Mouse (Mus musculus) Patski (cell line): Measurements from ENCODE around the gene Sec24c. TPM values are rescaled to one million over a fixed set of nuclear protein-coding genes. Genes with fewer than 3 reads are reported as not detected.

Experiments
- ATAC-seq: fragments of 100-300 bp; one replicate; pipeline ENCODE4 v1.8.0; 2021
- CTCF ChIA-PET: fragments of 350-600 bp; sonication (Branson Sonifier 250); formaldehyde crosslinking; loops from one replicate; lab custom pipeline; 2022; ENCODE audit warnings: inconsistent platforms; lab: Charles Lee
- POLR2A ChIA-PET: fragments of 350-600 bp; sonication (Branson Sonifier 250); formaldehyde crosslinking; loops from one replicate; lab custom pipeline; 2022; ENCODE audit warnings: antibody characterized with exemption, inconsistent platforms; lab: Charles Lee
- DNase-seq: peaks from one replicate; pipeline ENCODE4 v3.0.0-alpha.2; 2011; ENCODE audit warnings: low read depth, low spot score
- H3K27me3 ChIP-seq: fragments of 371-371 bp; one replicate; pipeline ENCODE4 v1.5.1; 2021
- CTCF ChIP-seq: fragments of 100-300 bp; IDR thresholded peaks from one replicate; pipeline ENCODE4 v1.5.1; 2021
- in situ Hi-C: fragments of 300-500 bp; cut with MboI; formaldehyde crosslinking; loops from 3 replicates; pipeline ENCODE4 v1.11.1; 2018; ENCODE audit warnings: low pct_unique_long_range_greater_than_20kb, mixed read lengths
- polyA plus RNA-seq: library from polyadenylated mRNA; unstranded; gene quantifications from one replicate; pipeline ENCODE4 v1.2.3, GENCODE M21; 2021

Sec24c gene
- polyA plus RNA-seq, 1 experiment from 2014 or later, result 113 TPM

GRCm38 (mm10) chr14:20668154-20668810 lies 5.8 kb upstream of the Sec24c start, which contains the start of gene Synpo2l:
Synpo2l (minus strand) TSS chr14:20668354.
- no peak for ATAC-seq
- CTCF ChIA-PET, result no interaction called here
- POLR2A ChIA-PET, result no interaction called here
- in situ Hi-C loops, result loop anchor here (5.0 kb wide), 1 partner anchor 266 kb away; no protein-coding TSS in a partner anchor
- no peak for TF ChIP-seq CTCF
- DNase-seq, result no peak
- H3K27me3 ChIP-seq, result no peaks in the 10 kb centered on the region

- DNase-seq, result no peak
- in situ Hi-C loops, result no loop called here
- peak; percentile 68 for TF ChIP-seq CTCF
Measured at GRCm38 (mm10) chr14:20672990-20673389, 1.1 kb upstream of the Sec24c start.

GRCm38 (mm10) chr14:20673735-20674063 lies 409 bp upstream of the Sec24c start:
- CTCF ChIA-PET, result interaction anchor here (0.8 to 1.5 kb wide), 4 partner anchors 10 to 130 kb away, joined by 3 to 5 read pairs (median 4); no protein-coding TSS in a partner anchor
- no peak for ATAC-seq
- no peaks in the 10 kb centered on the region for H3K27me3 ChIP-seq
- POLR2A ChIA-PET, result interaction anchor here (0.6 to 1.0 kb wide), 8 partner anchors 8 to 137 kb away, joined by 3 to 6 read pairs (median 4); partner anchors contain the start of gene Usp54
- in situ Hi-C loops, result no loop called here
- TF ChIP-seq CTCF, result no peak
- no peak for DNase-seq

More at GRCm38 (mm10) chr14:20672990-20673389, 1.1 kb upstream of the Sec24c start:
- CTCF ChIA-PET, result interaction anchor here (0.8 to 1.5 kb wide), 3 partner anchors 9 to 97 kb away, joined by 3 to 5 read pairs (median 5); no protein-coding TSS in a partner anchor
- ATAC-seq, result no peak
- POLR2A ChIA-PET, result interaction anchor here (1.0 kb wide), 1 partner anchor 109 kb away, joined by 3 read pairs; no protein-coding TSS in a partner anchor
- H3K27me3 ChIP-seq, result no peaks in the 10 kb centered on the region

GRCm38 (mm10) chr14:20677906-20678305 lies 3.8 kb downstream of the Sec24c start:
- DNase-seq, result no peak
- H3K27me3 ChIP-seq, result no peaks in the 10 kb centered on the region
- ChIA-PET CTCF (no interaction called here), POLR2A (no interaction called here)
- TF ChIP-seq CTCF, result no peak
- in situ Hi-C loops, result no loop called here
- ATAC-seq, result no peak

GRCm38 (mm10) chr14:20681742-20682141 lies 7.6 kb downstream of the Sec24c start:
- ATAC-seq (no peak), DNase-seq (no peak)
- ChIA-PET CTCF (interaction anchor here (1.6 kb wide), 1 partner anchor 12 kb away, joined by 6 read pairs; no protein-coding TSS in a partner anchor), POLR2A (no interaction called here)
- in situ Hi-C loops, result no loop called here
- TF ChIP-seq CTCF, result no peak
- H3K27me3 ChIP-seq, result no peaks in the 10 kb centered on the region

- H3K27me3 ChIP-seq, result no peaks in the 10 kb centered on the region
- CTCF ChIA-PET, result interaction anchor here (1.6 kb wide), 1 partner anchor 11 kb away, joined by 6 read pairs; no protein-coding TSS in a partner anchor
- TF ChIP-seq CTCF, result no peak
- DNase-seq, result no peak
- POLR2A ChIA-PET, result interaction anchor here (0.7 to 1.1 kb wide), 3 partner anchors 11 to 249 kb away, joined by 3 read pairs; partner anchors contain the start of gene Fut11
- no peak for ATAC-seq
- in situ Hi-C loops, result no loop called here
Measured at GRCm38 (mm10) chr14:20682498-20682897, 8.4 kb downstream of the Sec24c start.

- no peaks in the 10 kb centered on the region for H3K27me3 ChIP-seq
- ChIA-PET CTCF (interaction anchor here (1.4 kb wide), 1 partner anchor 10 kb away, joined by 3 read pairs; no protein-coding TSS in a partner anchor), POLR2A (no interaction called here)
- TF ChIP-seq CTCF, result no peak
- ATAC-seq (no peak), DNase-seq (no peak)
- in situ Hi-C loops, result no loop called here
Measured at GRCm38 (mm10) chr14:20686576-20686975, 12.5 kb downstream of the Sec24c start.

- DNase-seq, result no peak
- in situ Hi-C loops, result no loop called here
- ChIA-PET CTCF (no interaction called here), POLR2A (no interaction called here)
- H3K27me3 ChIP-seq, result no peaks in the 10 kb centered on the region
- TF ChIP-seq CTCF, result no peak
- ATAC-seq, result no peak
Measured at GRCm38 (mm10) chr14:20689009-20689408, 14.9 kb downstream of the Sec24c start.

- ChIA-PET POLR2A (no interaction called here), CTCF (no interaction called here)
- H3K27me3 ChIP-seq, result no peaks in the 10 kb centered on the region
- no peak for TF ChIP-seq CTCF
- no peak for DNase-seq
- in situ Hi-C loops, result no loop called here
- ATAC-seq, result no peak
Measured at GRCm38 (mm10) chr14:20691772-20692171, 17.7 kb downstream of the Sec24c start.

GRCm38 (mm10) chr14:20693589-20694101 lies 19.5 kb downstream of the Sec24c start:
- DNase-seq (no peak), ATAC-seq (no peak)
- POLR2A ChIA-PET, result interaction anchor here (1.2 to 1.9 kb wide), 4 partner anchors 9 to 21 kb away, joined by 3 to 5 read pairs (median 4); partner anchors contain the start of gene Chchd1
- in situ Hi-C loops, result no loop called here
- TF ChIP-seq CTCF, result no peak
- CTCF ChIA-PET, result interaction anchor here (0.7 to 1.8 kb wide), 3 partner anchors 9 to 24 kb away, joined by 3 to 6 read pairs (median 4); no protein-coding TSS in a partner anchor
- H3K27me3 ChIP-seq, result no peaks in the 10 kb centered on the region
